Mouse (Mus musculus) kidney, adult 8-10 months (tissue): ENCODE results near the gene Olfr205.
"Not testable (repeated sequence)": the region's sequence is repeated elsewhere in the genome, so short reads cannot be mapped to it uniquely, and the experiment has no call there.

ENCODE experiments used
- DNase-seq, 2 experiments: peaks; one replicate each; pipeline ENCODE4 v3.0.0; 2022

The Olfr205 gene

GRCm38 (mm10) chr16:59331038-59331437 is at the start of gene Olfr205:
Gene Olfr205 (minus strand): TSS chr16:59331138.
- no peak for DNase-seq

- DNase-seq, result no peak
Observed at GRCm38 (mm10) chr16:59363893-59364292, 33.0 kb upstream of the Olfr205 start, which contains the start of gene Olfr209. Gene Olfr209 (minus strand): TSS chr16:59363993.

DNA sequence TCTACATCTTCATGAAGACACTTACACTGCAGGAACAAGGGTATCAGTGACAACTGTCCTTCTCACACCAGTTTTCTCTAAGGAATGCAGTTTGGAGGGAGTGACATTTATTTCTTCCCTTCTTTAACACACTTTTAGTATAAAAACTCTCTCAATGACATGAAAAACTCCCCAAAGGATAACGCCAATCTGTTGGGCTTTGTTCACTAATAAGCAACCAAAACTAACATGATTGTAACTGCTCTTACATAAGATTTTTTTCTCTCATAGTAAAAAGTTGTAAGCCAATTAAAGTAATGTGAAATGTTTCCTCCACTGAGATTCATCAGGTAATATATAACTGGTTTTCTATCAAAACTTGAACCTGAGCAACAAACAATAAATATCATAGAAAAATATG is 18.2 kb upstream of the Olfr205 start, which contains the start of gene Olfr206:
Olfr206 (minus strand) TSS at position 101 of the 400 bp plus-strand sequence.
- DNase-seq, result no peak

DNA sequence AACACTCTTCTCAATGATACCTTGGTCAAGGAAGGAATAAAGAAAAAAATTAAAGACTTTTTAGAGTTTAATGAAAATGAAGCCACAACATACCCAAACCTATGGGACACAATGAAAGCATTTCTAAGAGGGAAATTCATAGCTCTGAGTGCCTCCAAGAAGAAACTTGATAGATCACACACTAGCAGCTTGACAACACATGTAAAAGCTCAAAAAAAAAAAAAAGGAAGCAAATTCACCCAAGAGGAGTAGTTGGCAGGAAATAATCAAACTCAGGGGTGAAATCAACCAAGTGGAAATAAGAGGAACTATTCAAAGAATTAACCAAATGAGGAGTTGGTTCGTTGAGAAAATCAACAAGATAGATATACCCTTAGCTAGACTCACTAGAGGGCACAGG is 7.7 kb downstream of the Olfr205 start:
- DNase-seq, result not testable (repeated sequence)

- DNase-seq, result no peak
Observed at GRCm38 (mm10) chr16:59318148-59318547, 12.8 kb downstream of the Olfr205 start, which contains the start of gene Olfr204. Gene Olfr204 (minus strand): TSS chr16:59318248.

GRCm38 (mm10) chr16:59298581-59298980 is 32.4 kb downstream of the Olfr205 start, which contains the start of gene Olfr203:
Gene Olfr203 (plus strand): TSS chr16:59298881.
- no peak for DNase-seq

- DNase-seq, result not testable (repeated sequence)
Observed at GRCm38 (mm10) chr16:59287576-59287975, 43.4 kb downstream of the Olfr205 start.

DNA sequence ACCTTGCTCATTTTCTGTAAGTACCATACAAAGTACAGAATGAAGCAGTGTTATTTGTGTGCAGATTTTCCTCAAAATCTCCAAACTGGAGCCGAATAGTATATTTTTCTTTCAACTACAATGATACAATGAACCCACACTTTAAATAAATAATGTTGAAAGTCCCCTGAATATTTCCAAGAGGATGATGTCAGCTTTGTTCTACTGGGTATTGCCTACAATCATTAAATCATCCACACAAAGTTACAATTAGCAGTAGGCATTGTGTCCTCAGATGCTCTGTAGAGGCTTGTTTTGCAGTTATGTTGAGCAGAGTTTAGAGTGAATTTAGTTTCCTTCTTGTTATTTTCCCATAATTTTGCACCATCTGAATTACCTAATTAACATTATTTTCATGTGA is 44.2 kb downstream of the Olfr205 start, which contains the start of gene Olfr202:
Olfr202 (minus strand) TSS at position 101 of the 400 bp plus-strand sequence.
- DNase-seq, result no peak

DNA sequence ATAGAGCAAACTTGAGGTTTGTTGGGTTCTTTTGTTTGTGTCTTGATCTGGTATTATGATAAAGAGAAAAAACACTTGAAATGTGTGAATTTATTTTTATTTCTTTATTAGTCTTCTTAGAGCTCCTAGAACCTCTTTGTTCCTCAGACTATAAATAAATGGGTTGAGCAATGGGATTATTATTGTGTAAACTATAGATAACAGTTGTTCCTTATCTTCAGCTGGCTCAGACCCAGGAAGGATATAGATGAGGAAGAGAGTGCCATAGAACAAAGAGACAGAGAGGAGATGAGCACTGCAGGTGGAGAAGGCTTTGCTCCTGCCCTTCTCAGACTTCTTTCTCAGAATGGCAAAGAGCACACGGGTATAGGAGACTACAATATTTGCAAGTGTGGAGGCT is 47.5 kb downstream of the Olfr205 start:
- DNase-seq, result no peak

GRCm38 (mm10) chr16:59280542-59280941 is 50.4 kb downstream of the Olfr205 start:
- DNase-seq, result no peak
